In genomic region chr7:101490952-101491351, GRCm38 (mm10) we compare ENCODE assay signal across 20 mouse cellular contexts.
DNase-seq lines count a peak whose midpoint lies in the region; ATAC-seq and TF ChIP-seq lines count a peak whose summit lies in the region.
"Had no signal": no experiment of that assay in that cellular context is flagged by ENCODE, and none has a peak within 500 bp of the region (broad histone marks: within the 10 kb centered on the region; RNA-seq: fewer than 3 reads in every experiment).

No protein-coding gene starts in this region.

- no peak overlapping the region for H3K9ac ChIP-seq in heart, embryonic 11.5 days (ENCODE audit: low read depth, low read length)
- H3K9ac ChIP-seq in heart, postnatal 0 days (replicated peaks; ENCODE audit: low read depth, low read length) = no peak overlapping the region
- H3K9ac ChIP-seq in heart, embryonic 12.5 days = no peak overlapping the region
- no peak overlapping the region for H3K9ac ChIP-seq in kidney, embryonic 16.5 days (replicated peaks; ENCODE audit: low read length)
- H3K9ac ChIP-seq in lung, postnatal 0 days (replicated peaks; ENCODE audit: low read depth) = no peak overlapping the region
- H3K9ac ChIP-seq: embryonic facial prominence, embryonic 12.5 days; forebrain, embryonic 15.5 days; hindbrain, embryonic 13.5 days had no signal

- no peaks in the 10 kb centered on the region for H3K4me1 ChIP-seq in heart, embryonic 11.5 days (ENCODE audit: control insufficient read depth, insufficient read depth, low read length)
- no peaks in the 10 kb centered on the region for H3K4me1 ChIP-seq in heart, postnatal 0 days (ENCODE audit: control insufficient read depth, insufficient read depth)
- no peaks in the 10 kb centered on the region for H3K4me1 ChIP-seq in heart, embryonic 12.5 days (replicated peaks)
- no peaks in the 10 kb centered on the region for H3K4me1 ChIP-seq in kidney, embryonic 16.5 days (ENCODE audit: insufficient read depth, low read length)
- no peaks in the 10 kb centered on the region for H3K4me1 ChIP-seq in lung, postnatal 0 days (ENCODE audit: insufficient read depth, low read depth, low read length)
- H3K4me1 ChIP-seq: embryonic facial prominence, embryonic 12.5 days; forebrain, embryonic 15.5 days; hindbrain, embryonic 13.5 days had no signal

- H3K4me2 ChIP-seq in heart, embryonic 11.5 days = no peak overlapping the region
- H3K4me2 ChIP-seq in heart, postnatal 0 days (ENCODE audit: low read depth, low read length) = no peak overlapping the region
- no peak overlapping the region for H3K4me2 ChIP-seq in heart, embryonic 12.5 days
- no peak overlapping the region for H3K4me2 ChIP-seq in kidney, embryonic 16.5 days (replicated peaks; ENCODE audit: low read depth, low read length)
- no peak overlapping the region for H3K4me2 ChIP-seq in lung, postnatal 0 days (replicated peaks; ENCODE audit: low read depth, low read length)
- H3K4me2 ChIP-seq: embryonic facial prominence, embryonic 12.5 days; forebrain, embryonic 15.5 days; hindbrain, embryonic 13.5 days had no signal

- no peak for TF ChIP-seq CTCF in heart, postnatal 0 days (IDR thresholded peaks at IDR 0.05; ENCODE audit: low read depth)
- no peak for TF ChIP-seq CTCF in lung, postnatal 0 days (IDR thresholded peaks at IDR 0.05)

- no peaks in the 10 kb centered on the region for H3K27me3 ChIP-seq in heart, embryonic 11.5 days (ENCODE audit: control insufficient read depth, insufficient read depth, low read length)
- H3K27me3 ChIP-seq in heart, postnatal 0 days (ENCODE audit: control insufficient read depth, insufficient read depth, low read length) = no peaks in the 10 kb centered on the region
- H3K27me3 ChIP-seq in heart, embryonic 12.5 days (replicated peaks) = peaks cover 11% of the 10 kb centered on the region; the same call in 1 of the 2 replicates
- no peaks in the 10 kb centered on the region for H3K27me3 ChIP-seq in kidney, embryonic 16.5 days (ENCODE audit: insufficient read depth, low read length)
- no peaks in the 10 kb centered on the region for H3K27me3 ChIP-seq in lung, postnatal 0 days (replicated peaks; ENCODE audit: insufficient read depth, low read length)
- H3K27me3 ChIP-seq: embryonic facial prominence, embryonic 12.5 days; forebrain, embryonic 15.5 days; hindbrain, embryonic 13.5 days had no signal

- no peak for TF ChIP-seq EP300 in heart, postnatal 0 days (IDR thresholded peaks at IDR 0.05; ENCODE audit: low read depth)
- TF ChIP-seq EP300 in lung, postnatal 0 days (IDR thresholded peaks at IDR 0.05) = no peak

- DNase-seq in heart, adult 11 months = peak; percentile 96
- no peak for DNase-seq in heart, postnatal 0 days (ENCODE audit: low spot score)
- DNase-seq in kidney, adult 9 months = peak; percentile 48
- peak; percentile 22 for DNase-seq in lung, postnatal 0 days (ENCODE audit: low spot score)
- no peak for DNase-seq in lung, adult 18-20 months
- DNase-seq: adrenal gland, postnatal 10 days; B cell, adult 2 months; cerebellum, adult 11-12 months; cerebellum, adult 9-10 months; cerebellum, postnatal 25 days; gastrocnemius, postnatal 36 days had no signal

- H3K4me3 ChIP-seq in heart, embryonic 11.5 days (ENCODE audit: low read depth, low read length) = no peak overlapping the region
- no peak overlapping the region for H3K4me3 ChIP-seq in heart, postnatal 0 days (ENCODE audit: low read depth, low read length)
- H3K4me3 ChIP-seq in heart, embryonic 12.5 days = no peak overlapping the region
- H3K4me3 ChIP-seq in kidney, embryonic 16.5 days (ENCODE audit: low read length) = no peak overlapping the region
- H3K4me3 ChIP-seq in lung, postnatal 0 days (ENCODE audit: low read depth, low read length) = no peak overlapping the region
- H3K4me3 ChIP-seq: embryonic facial prominence, embryonic 12.5 days; forebrain, embryonic 15.5 days; hindbrain, embryonic 13.5 days had no signal

- H3K27ac ChIP-seq in heart, embryonic 11.5 days (ENCODE audit: low read depth, low read length) = no peak overlapping the region
- H3K27ac ChIP-seq in heart, postnatal 0 days (ENCODE audit: low read depth) = no peak overlapping the region
- no peak overlapping the region for H3K27ac ChIP-seq in heart, embryonic 12.5 days (ENCODE audit: poor library complexity, severe bottlenecking)
- no peak overlapping the region for H3K27ac ChIP-seq in kidney, embryonic 16.5 days (ENCODE audit: low read length)
- H3K27ac ChIP-seq in lung, postnatal 0 days (ENCODE audit: low read length) = no peak overlapping the region
- H3K27ac ChIP-seq: embryonic facial prominence, embryonic 12.5 days; forebrain, embryonic 15.5 days; hindbrain, embryonic 13.5 days; hindbrain, postnatal 0 days had no signal

- H3K36me3 ChIP-seq in heart, embryonic 11.5 days (ENCODE audit: control insufficient read depth, insufficient read depth, low read length) = no peaks in the 10 kb centered on the region
- H3K36me3 ChIP-seq in heart, postnatal 0 days (replicated peaks; ENCODE audit: control insufficient read depth, insufficient read depth, low read length) = no peaks in the 10 kb centered on the region
- no peaks in the 10 kb centered on the region for H3K36me3 ChIP-seq in heart, embryonic 12.5 days
- no peaks in the 10 kb centered on the region for H3K36me3 ChIP-seq in kidney, embryonic 16.5 days (ENCODE audit: insufficient read depth, low read length)
- H3K36me3 ChIP-seq in lung, postnatal 0 days (ENCODE audit: insufficient read depth, low read length) = no peaks in the 10 kb centered on the region
- H3K36me3 ChIP-seq: embryonic facial prominence, embryonic 12.5 days; forebrain, embryonic 15.5 days; G1E; hindbrain, embryonic 13.5 days had no signal

- no peak for ATAC-seq in heart, embryonic 11.5 days (replicated peaks; ENCODE audit: insufficient number of reproducible peaks, low FRiP score, low TSS enrichment)
- 0 out of 2 replicates have a peak, but pooled peaks have one; percentile 27 for ATAC-seq in heart, postnatal 0 days (ENCODE audit: insufficient read depth, low read depth)
- ATAC-seq in heart, embryonic 12.5 days (ENCODE audit: insufficient number of reproducible peaks, low FRiP score) = no peak
- no peak for ATAC-seq in kidney, embryonic 16.5 days (ENCODE audit: low FRiP score, low TSS enrichment)
- ATAC-seq in lung, postnatal 0 days = no peak
- ATAC-seq: CD4-positive, CD25-positive, alpha-beta regulatory T cell, adult 4 months; forebrain, embryonic 15.5 days; hindbrain, postnatal 0 days had no signal

- no peaks in the 10 kb centered on the region for H3K9me3 ChIP-seq in heart, embryonic 11.5 days (replicated peaks; ENCODE audit: control insufficient read depth, low read length)
- no peaks in the 10 kb centered on the region for H3K9me3 ChIP-seq in heart, postnatal 0 days (replicated peaks; ENCODE audit: control insufficient read depth, low read length)
- H3K9me3 ChIP-seq in heart, embryonic 12.5 days (replicated peaks) = peaks cover 4% of the 10 kb centered on the region; the same call in 1 of the 2 replicates
- no peaks in the 10 kb centered on the region for H3K9me3 ChIP-seq in kidney, embryonic 16.5 days (ENCODE audit: low read length)
- H3K9me3 ChIP-seq in lung, postnatal 0 days (ENCODE audit: low read length) = no peaks in the 10 kb centered on the region
- H3K9me3 ChIP-seq: embryonic facial prominence, embryonic 12.5 days; forebrain, embryonic 15.5 days; G1E; hindbrain, embryonic 13.5 days had no signal

- 54% methylated on average over 4 of the region's 4 CpGs for WGBS in heart, embryonic 11.5 days (ENCODE audit: insufficient replicate concordance)
- 48% methylated on average over 4 of the region's 4 CpGs for WGBS in heart, postnatal 0 days
- WGBS in heart, embryonic 12.5 days = 40% methylated on average over 4 of the region's 4 CpGs
- WGBS in kidney, embryonic 16.5 days = 35% methylated on average over 4 of the region's 4 CpGs
- WGBS in lung, postnatal 0 days = 15% methylated on average over 4 of the region's 4 CpGs

Comparison
In these comparisons a context has a peak if more than half of its experiments do, and no peak if none do; other contexts are left out.
1. DNase-seq: peak in heart, adult 11 months (single experiment), kidney, adult 9 months (single experiment) and lung, postnatal 0 days (single experiment); none in heart, postnatal 0 days (single experiment) and lung, adult 18-20 months (0 of 2).